Mouse (Mus musculus) embryonic facial prominence, embryonic 13.5 days (tissue): ENCODE measurements around the gene Rps6kb2. TPM values are rescaled to one million over a fixed set of nuclear protein-coding genes. Genes with fewer than 3 reads are reported as not detected.

Experiments used
- ATAC-seq: fragments of 200-750 bp; cut with Nextera tagmentation; 2 replicates; pipeline ENCODE4 v1.8.0; 2017; ENCODE audit warnings: low read depth; ENCODE audit not compliant: insufficient number of reproducible peaks, insufficient read depth, low FRiP score, low TSS enrichment
- H3K27ac ChIP-seq: fragments of 300-500 bp; sonication (generic); 2 replicates; pipeline ENCODE4 v1.5.1; 2015; ENCODE audit warnings: moderate library complexity, mild to moderate bottlenecking, inconsistent platforms
- H3K27me3 ChIP-seq: fragments of 300-500 bp; sonication (generic); 2 replicates; pipeline ENCODE4 v1.6.1; 2015; ENCODE audit warnings: mild to moderate bottlenecking, inconsistent platforms
- H3K36me3 ChIP-seq: fragments of 300-500 bp; sonication (generic); 2 replicates; pipeline ENCODE4 v1.6.1; 2015; ENCODE audit warnings: mild to moderate bottlenecking, inconsistent platforms
- H3K4me1 ChIP-seq: fragments of 300-500 bp; sonication (generic); 2 replicates; pipeline ENCODE4 v1.6.1; 2015; ENCODE audit warnings: inconsistent platforms
- H3K4me2 ChIP-seq: fragments of 300-500 bp; sonication (generic); 2 replicates; pipeline ENCODE4 v1.6.1; 2015; ENCODE audit warnings: moderate library complexity, mild to moderate bottlenecking, inconsistent platforms
- H3K4me3 ChIP-seq: fragments of 300-500 bp; sonication (generic); 2 replicates; pipeline ENCODE4 v1.5.1; 2015; ENCODE audit warnings: mild to moderate bottlenecking, inconsistent platforms
- H3K9ac ChIP-seq: fragments of 300-500 bp; sonication (generic); 2 replicates; pipeline ENCODE4 v1.6.1; 2015; ENCODE audit warnings: mild to moderate bottlenecking, inconsistent platforms
- H3K9me3 ChIP-seq: fragments of 300-500 bp; sonication (generic); 2 replicates; pipeline ENCODE4 v1.6.1; 2016; ENCODE audit warnings: inconsistent platforms
- WGBS: fragments of 180-500 bp; shearing (Covaris S2); methylation state at CpG from one replicate; pipeline ENCODE4 v1.1.7; 2015; ENCODE audit warnings: mixed read lengths; 5-methylcytosine and 5-hydroxymethylcytosine counted together
- polyA plus RNA-seq: library from polyadenylated mRNA; unstranded; fragments of >200 nt; fragmentation: Nextera tagmentation; extraction: Ambion mirVana; gene quantifications from 2 replicates; pipeline ENCODE4 v1.2.1, GENCODE M21; 2015

Gene Rps6kb2
- polyA plus RNA-seq, 1 experiment from 2014 or later = 69.6 TPM

- Histone ChIP-seq H3K27me3 (no peaks in the 10 kb centered on the region), H3K4me1 (peaks cover 46% of the 10 kb centered on the region), H3K4me3 (no peak overlapping the region), H3K9me3 (no peaks in the 10 kb centered on the region), H3K27ac (0 out of 2 replicates have a peak overlapping the region, but pooled peaks have one; percentile 16), H3K36me3 (peaks cover 73% of the 10 kb centered on the region), H3K9ac (no peak overlapping the region), H3K4me2 (no peak overlapping the region)
- no peak for ATAC-seq
- WGBS = 62% methylated on average over 2 of the region's 2 CpGs
These were observed 32.9 kb upstream of the Rps6kb2 start for GRCm38 (mm10) chr19:4196048-4196447.

DNA sequence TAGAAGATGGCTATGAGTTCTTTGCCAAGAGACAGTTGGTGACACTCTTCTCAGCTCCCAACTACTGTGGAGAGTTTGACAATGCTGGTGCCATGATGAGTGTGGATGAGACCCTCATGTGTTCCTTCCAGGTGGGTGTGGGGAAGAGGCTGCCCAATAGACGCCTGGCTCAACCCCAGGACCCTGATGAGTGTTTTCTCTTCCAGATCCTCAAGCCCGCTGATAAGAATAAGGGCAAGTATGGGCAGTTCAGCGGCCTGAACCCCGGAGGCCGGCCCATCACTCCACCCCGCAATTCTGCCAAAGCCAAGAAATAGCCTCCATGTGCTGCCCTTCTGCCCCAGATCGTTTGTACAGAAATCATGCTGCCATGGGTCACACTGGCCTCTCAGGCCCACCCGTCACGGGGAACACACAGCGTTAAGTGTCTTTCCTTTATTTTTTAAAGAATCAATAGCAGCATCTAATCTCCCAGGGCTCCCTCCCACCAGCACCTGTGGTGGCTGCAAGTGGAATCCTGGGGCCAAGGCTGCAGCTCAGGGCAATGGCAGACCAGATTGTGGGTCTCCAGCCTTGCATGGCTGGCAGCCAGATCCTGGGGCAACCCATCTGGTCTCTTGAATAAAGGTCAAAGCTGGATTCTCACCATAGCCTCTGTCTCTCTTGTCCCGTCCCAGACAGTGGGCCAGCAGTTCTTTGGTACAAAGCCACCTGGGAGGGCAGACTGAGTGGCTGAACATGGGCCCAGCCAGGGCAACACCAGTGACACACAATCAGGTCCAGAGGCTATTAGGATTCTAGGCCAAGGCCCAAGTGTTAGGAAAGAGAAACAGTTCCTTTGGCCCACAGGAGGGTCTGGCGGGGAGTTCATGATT, 31.9 kb upstream of the Rps6kb2 start:
- WGBS = 82% methylated on average over 12 of the region's 12 CpGs
- H3K4me2 ChIP-seq = no peak overlapping the region
- H3K4me1 ChIP-seq = peaks cover 41% of the 10 kb centered on the region
- no peaks in the 10 kb centered on the region for H3K9me3 ChIP-seq
- no peaks in the 10 kb centered on the region for H3K27me3 ChIP-seq
- H3K36me3 ChIP-seq = peaks cover 70% of the 10 kb centered on the region
- H3K27ac ChIP-seq = no peak overlapping the region
- ATAC-seq = no peak
- H3K4me3 ChIP-seq = no peak overlapping the region
- 0 out of 2 replicates have a peak overlapping the region, but pooled peaks have one; percentile 12 for H3K9ac ChIP-seq

DNA sequence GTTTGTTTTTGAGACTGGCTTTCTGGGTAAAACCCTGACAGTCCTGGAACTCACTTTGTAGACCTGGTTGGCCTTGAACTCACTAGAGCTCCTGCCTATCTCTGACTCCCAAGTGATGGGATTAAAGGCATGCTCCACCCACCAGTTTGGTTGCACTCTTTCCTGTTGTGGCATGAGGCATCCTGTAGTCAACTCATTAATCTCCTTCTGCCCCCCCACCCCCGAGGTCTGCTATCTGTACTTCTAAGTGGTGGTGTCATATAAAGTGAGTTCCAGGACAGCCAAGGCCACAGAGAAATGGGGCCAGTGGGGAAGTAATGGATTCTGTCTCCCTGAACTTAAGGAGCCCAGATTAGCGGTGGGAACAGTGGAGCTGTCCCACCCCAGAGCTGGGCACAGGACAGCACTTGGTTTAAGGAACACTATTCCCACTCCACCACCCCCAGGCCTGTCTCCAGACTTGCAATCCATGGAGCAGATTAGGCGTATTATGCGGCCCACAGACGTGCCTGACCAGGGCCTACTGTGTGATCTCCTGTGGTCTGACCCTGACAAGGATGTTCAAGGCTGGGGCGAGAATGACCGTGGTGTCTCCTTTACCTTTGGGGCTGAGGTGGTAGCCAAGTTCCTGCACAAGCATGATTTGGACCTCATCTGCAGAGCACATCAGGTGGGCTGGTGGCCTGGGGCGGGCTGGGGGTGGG, 31.0 kb upstream of the Rps6kb2 start:
- WGBS = 88% methylated on average over 8 of the region's 8 CpGs
- Histone ChIP-seq H3K9me3 (no peaks in the 10 kb centered on the region), H3K4me3 (no peak overlapping the region), H3K9ac (0 out of 2 replicates have a peak overlapping the region, but pooled peaks have one; percentile 99), H3K27ac (no peak overlapping the region), H3K4me2 (peak overlapping the region; percentile 95; the same call in 1 of the 2 replicates), H3K4me1 (peaks cover 39% of the 10 kb centered on the region), H3K36me3 (peaks cover 61% of the 10 kb centered on the region), H3K27me3 (no peaks in the 10 kb centered on the region)
- no peak for ATAC-seq

GRCm38 (mm10) chr19:4193129-4193528, 30.0 kb upstream of the Rps6kb2 start:
- Histone ChIP-seq H3K4me2 (peak overlapping the region; percentile 95), H3K36me3 (peaks cover 51% of the 10 kb centered on the region), H3K4me3 (peak overlapping the region; percentile 89), H3K4me1 (peaks cover 39% of the 10 kb centered on the region), H3K27me3 (no peaks in the 10 kb centered on the region), H3K9ac (peak overlapping the region; percentile 99), H3K9me3 (no peaks in the 10 kb centered on the region), H3K27ac (peak overlapping the region; percentile 93; the same call in 1 of the 2 replicates)
- no peak for ATAC-seq
- WGBS = 60% methylated on average over 6 of the region's 6 CpGs

GRCm38 (mm10) chr19:4192251-4192985, 29.3 kb upstream of the Rps6kb2 start:
- under 1% methylated on average over 46 of the region's 52 CpGs for WGBS
- H3K4me2 ChIP-seq = peak overlapping the region; percentile 95
- peak; percentile 50; the same call in 1 of the 2 replicates for ATAC-seq

DNA sequence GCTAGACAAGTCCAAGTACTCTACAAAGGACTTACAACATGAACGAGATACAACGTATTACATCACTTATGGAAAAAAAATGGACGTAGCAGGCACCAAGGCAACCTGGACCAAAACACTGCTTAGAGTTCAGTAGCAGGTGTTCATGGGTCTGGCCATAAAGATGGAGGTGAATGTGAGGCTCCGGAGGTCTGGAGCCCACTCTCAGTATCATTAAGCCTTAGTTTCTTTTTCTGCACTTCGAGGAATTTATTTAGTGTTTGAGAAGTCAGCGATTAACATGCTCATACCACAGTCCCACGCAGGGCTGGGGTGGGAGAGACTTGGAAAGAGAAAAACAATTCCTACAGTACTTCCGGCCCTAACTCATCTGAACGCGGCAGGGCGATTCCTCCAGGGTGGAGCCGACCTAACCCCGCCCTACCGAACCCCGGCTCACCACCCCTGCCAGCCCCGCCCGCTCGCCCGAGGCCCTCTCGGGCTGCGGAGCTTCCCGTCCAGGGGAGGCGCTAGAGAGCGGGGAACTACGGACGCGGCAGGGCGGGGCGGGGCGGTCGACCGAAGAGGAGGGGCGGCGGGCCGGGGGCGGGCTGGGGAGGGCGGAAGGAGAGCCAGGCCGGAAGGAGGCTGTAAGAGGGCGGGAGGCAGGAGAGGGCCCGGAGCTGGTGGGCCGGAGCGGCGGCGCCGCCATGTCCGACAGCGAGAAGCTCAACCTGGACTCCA, 28.5 kb upstream of the Rps6kb2 start, which contains the start of gene Ppp1ca:
TSS of gene Ppp1ca (plus strand) at position 538 of the 723 bp plus-strand sequence.
- Histone ChIP-seq H3K4me1 (peaks cover 36% of the 10 kb centered on the region), H3K4me2 (peak within 1 kb of the TSS; percentile 95), H3K27me3 (no peaks in the 10 kb centered on the region), H3K9me3 (no peaks in the 10 kb centered on the region), H3K27ac (peak within 1 kb of the TSS; percentile 93), H3K4me3 (peak within 1 kb of the TSS; percentile 89), H3K9ac (peak within 1 kb of the TSS; percentile 99), H3K36me3 (peaks cover 36% of the 10 kb centered on the region)
- ATAC-seq = peak; percentile 88
- 7% methylated on average over 43 of the region's 47 CpGs for WGBS

More at GRCm38 (mm10) chr19:4192251-4192985, 29.3 kb upstream of the Rps6kb2 start:
- H3K9ac ChIP-seq = peak overlapping the region; percentile 99
- H3K4me1 ChIP-seq = peaks cover 39% of the 10 kb centered on the region
- H3K9me3 ChIP-seq = no peaks in the 10 kb centered on the region
- H3K36me3 ChIP-seq = peaks cover 44% of the 10 kb centered on the region
- no peaks in the 10 kb centered on the region for H3K27me3 ChIP-seq
- peak overlapping the region; percentile 89 for H3K4me3 ChIP-seq
- peak overlapping the region; percentile 93 for H3K27ac ChIP-seq

DNA sequence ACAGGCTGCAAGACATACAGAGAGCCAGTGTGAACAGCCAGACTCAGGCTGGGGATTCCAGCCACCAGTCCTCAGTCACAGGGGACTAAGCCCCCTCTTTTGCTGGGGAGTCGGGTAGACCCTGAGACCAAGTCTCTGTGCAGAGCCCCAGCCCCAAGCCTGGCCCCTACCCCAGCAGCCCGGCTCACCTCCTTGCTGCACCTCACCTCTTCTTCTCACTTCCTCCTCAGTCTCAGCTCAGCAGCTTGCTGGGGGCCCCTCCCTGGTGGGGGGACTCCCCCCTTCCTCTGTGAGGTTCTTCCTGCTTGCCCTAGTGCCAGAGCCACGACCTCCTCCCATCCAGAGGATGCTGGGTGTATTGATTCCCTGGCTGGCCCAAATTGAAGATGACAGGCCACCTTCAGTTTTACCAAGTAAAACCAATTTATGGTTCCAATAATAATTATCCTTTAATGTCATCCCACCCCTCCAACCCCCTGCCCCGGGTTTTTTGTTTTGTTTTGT, 27.7 kb upstream of the Rps6kb2 start, which contains the start of gene Tbc1d10c:
TSS of gene Tbc1d10c (minus strand) at position 454 of the 504 bp plus-strand sequence.
- H3K4me3 ChIP-seq = peak within 1 kb of the TSS; percentile 89
- peak within 1 kb of the TSS; percentile 95 for H3K4me2 ChIP-seq
- peaks cover 28% of the 10 kb centered on the region for H3K36me3 ChIP-seq
- H3K4me1 ChIP-seq = peaks cover 29% of the 10 kb centered on the region
- H3K27me3 ChIP-seq = no peaks in the 10 kb centered on the region
- ATAC-seq = no peak
- peak within 1 kb of the TSS; percentile 99 for H3K9ac ChIP-seq
- H3K9me3 ChIP-seq = no peaks in the 10 kb centered on the region
- H3K27ac ChIP-seq = peak within 1 kb of the TSS; percentile 93
- 60% methylated on average over 4 of the region's 4 CpGs for WGBS

GRCm38 (mm10) chr19:4189051-4189620, 26.0 kb upstream of the Rps6kb2 start:
- Histone ChIP-seq H3K9ac (no peak overlapping the region), H3K27me3 (no peaks in the 10 kb centered on the region), H3K36me3 (peaks cover 11% of the 10 kb centered on the region), H3K4me3 (no peak overlapping the region), H3K4me1 (peaks cover 36% of the 10 kb centered on the region), H3K9me3 (no peaks in the 10 kb centered on the region), H3K4me2 (no peak overlapping the region), H3K27ac (no peak overlapping the region)
- no peak for ATAC-seq
- 87% methylated on average over 12 of the region's 12 CpGs for WGBS

GRCm38 (mm10) chr19:4187303-4187702, 24.1 kb upstream of the Rps6kb2 start:
- no peak for ATAC-seq
- no peak overlapping the region for H3K9ac ChIP-seq

More at GRCm38 (mm10) chr19:4187303-4187702, 24.1 kb upstream of the Rps6kb2 start:
- Histone ChIP-seq H3K27ac (no peak overlapping the region), H3K4me1 (peaks cover 21% of the 10 kb centered on the region), H3K36me3 (no peaks in the 10 kb centered on the region), H3K4me3 (no peak overlapping the region), H3K9me3 (no peaks in the 10 kb centered on the region), H3K27me3 (no peaks in the 10 kb centered on the region), H3K4me2 (no peak overlapping the region)
- 79% methylated on average over 3 of the region's 3 CpGs for WGBS
